8 mouse cellular contexts compared by ENCODE assay signal in the genomic region with DNA sequence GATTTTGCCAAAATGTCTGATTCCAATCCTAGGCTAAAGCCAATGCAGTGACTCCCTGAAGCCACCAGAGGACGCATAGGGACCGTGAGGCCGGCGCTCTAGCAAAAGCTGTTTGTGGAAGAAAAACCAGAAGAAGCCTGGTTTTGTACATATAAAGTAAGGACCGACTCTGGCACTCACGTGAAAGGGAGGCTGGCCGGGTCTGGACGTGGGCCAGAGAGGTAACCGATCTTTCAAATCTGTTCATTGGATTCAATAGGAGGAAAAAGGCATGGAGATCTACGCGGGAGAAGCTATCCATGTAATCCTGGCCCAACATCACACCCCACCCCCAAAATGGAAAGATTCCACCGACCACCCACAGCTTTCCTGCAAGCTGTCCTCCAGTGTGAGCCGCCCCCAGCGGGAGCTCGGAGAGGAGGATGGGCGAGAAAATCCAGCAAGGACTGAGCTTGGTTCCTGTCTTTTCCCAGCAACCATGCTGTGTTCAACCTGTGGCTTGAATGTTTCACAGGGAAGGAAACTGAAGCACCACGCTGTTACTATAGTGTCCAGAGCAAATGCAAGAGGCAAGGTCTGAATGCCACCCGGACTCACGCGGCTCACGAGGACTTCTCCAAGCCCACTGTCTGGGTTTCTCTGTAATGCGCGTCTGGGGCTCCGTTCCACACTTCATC. TPM values are rescaled to one million over a fixed set of nuclear protein-coding genes. Genes with fewer than 3 reads are reported as not detected.
DNase-seq lines count a peak whose midpoint lies in the region; ATAC-seq and TF ChIP-seq lines count a peak whose summit lies in the region.

No protein-coding gene starts in this region.

- no peak for TF ChIP-seq EP300 in lung, postnatal 0 days (IDR thresholded peaks at IDR 0.05)

- H3K4me3 ChIP-seq in forebrain, embryonic 15.5 days: peak overlapping the region; percentile 34
- H3K4me3 ChIP-seq in hindbrain, embryonic 12.5 days: peak overlapping the region; percentile 27
- H3K4me3 ChIP-seq in lung, postnatal 0 days (ENCODE audit: low read depth, low read length): peak overlapping the region; percentile 28

- DNase-seq in NIH3T3 (ENCODE audit: low read depth): peak; percentile 87
- DNase-seq in cerebellum, adult 11-12 months: peak; percentile 20
- DNase-seq in layer of hippocampus, postnatal 14 days (ENCODE audit: low spot score in 2 of 2): peak; percentile 89 to 93
- DNase-seq in lung, postnatal 0 days (ENCODE audit: low spot score): peak; percentile 80
- peak; percentile 25 for DNase-seq in retina, adult 2 months (ENCODE audit: low read depth, low spot score)
- DNase-seq in urinary bladder, postnatal 4 days (ENCODE audit: low spot score in 2 of 2): peak; percentile 49 to 67

- H3K36me3 ChIP-seq in forebrain, embryonic 15.5 days: no peaks in the 10 kb centered on the region
- H3K36me3 ChIP-seq in hindbrain, embryonic 12.5 days: no peaks in the 10 kb centered on the region
- H3K36me3 ChIP-seq in lung, postnatal 0 days (ENCODE audit: insufficient read depth, low read length): no peaks in the 10 kb centered on the region

- peak overlapping the region; percentile 37 for H3K9ac ChIP-seq in forebrain, embryonic 15.5 days (replicated peaks)
- H3K9ac ChIP-seq in hindbrain, embryonic 12.5 days: peak overlapping the region; percentile 47; the same call in 1 of the 2 replicates
- H3K9ac ChIP-seq in lung, postnatal 0 days (replicated peaks; ENCODE audit: low read depth): peak overlapping the region; percentile 19; the same call in 1 of the 2 replicates

- H3K9me3 ChIP-seq in forebrain, embryonic 15.5 days: no peaks in the 10 kb centered on the region
- no peaks in the 10 kb centered on the region for H3K9me3 ChIP-seq in hindbrain, embryonic 12.5 days (replicated peaks)
- H3K9me3 ChIP-seq in lung, postnatal 0 days (ENCODE audit: low read length): no peaks in the 10 kb centered on the region

- H3K4me2 ChIP-seq in forebrain, embryonic 15.5 days (replicated peaks): peak overlapping the region; percentile 58
- peak overlapping the region; percentile 61 for H3K4me2 ChIP-seq in hindbrain, embryonic 12.5 days (replicated peaks)
- peak overlapping the region; percentile 62 for H3K4me2 ChIP-seq in lung, postnatal 0 days (replicated peaks; ENCODE audit: low read depth, low read length)

- 6% methylated on average over 24 of the region's 24 CpGs for WGBS in forebrain, embryonic 15.5 days
- WGBS in hindbrain, embryonic 12.5 days: 9% methylated on average over 24 of the region's 24 CpGs
- 4% methylated on average over 24 of the region's 24 CpGs for WGBS in lung, postnatal 0 days

- TF ChIP-seq CTCF in lung, postnatal 0 days (IDR thresholded peaks at IDR 0.05): peak; percentile 100

- peaks cover 8% of the 10 kb centered on the region for H3K4me1 ChIP-seq in forebrain, embryonic 15.5 days
- peaks cover 5% of the 10 kb centered on the region for H3K4me1 ChIP-seq in hindbrain, embryonic 12.5 days
- no peaks in the 10 kb centered on the region for H3K4me1 ChIP-seq in lung, postnatal 0 days (ENCODE audit: insufficient read depth, low read depth, low read length)

- H3K27ac ChIP-seq in forebrain, embryonic 15.5 days (replicated peaks): 0 out of 2 replicates have a peak overlapping the region, but pooled peaks have one; percentile 31
- no peak overlapping the region for H3K27ac ChIP-seq in hindbrain, embryonic 12.5 days
- H3K27ac ChIP-seq in lung, postnatal 0 days (ENCODE audit: low read length): no peak overlapping the region

- peak; percentile 82 for ATAC-seq in forebrain, embryonic 15.5 days (replicated peaks)
- peak; percentile 58 for ATAC-seq in hindbrain, embryonic 12.5 days (ENCODE audit: low FRiP score)
- ATAC-seq in lung, postnatal 0 days: peak; percentile 40

- H3K27me3 ChIP-seq in forebrain, embryonic 15.5 days: no peaks in the 10 kb centered on the region
- H3K27me3 ChIP-seq in hindbrain, embryonic 12.5 days: 0 out of 2 replicates have a peak, but pooled peaks cover 3% of the 10 kb centered on the region
- H3K27me3 ChIP-seq in lung, postnatal 0 days (replicated peaks; ENCODE audit: insufficient read depth, low read length): no peaks in the 10 kb centered on the region

RNA-seq across cellular contexts. Expression of gene Slc22a8, which starts 12.6 kb away (rescaled TPM):
- polyA plus RNA-seq in forebrain, embryonic 15.5 days (2015; fragmentation: Nextera tagmentation; extraction: Ambion mirVana): 5.5 and 6.1 TPM in 2 replicates
- polyA plus RNA-seq in hindbrain, embryonic 12.5 days (2016; fragmentation: Nextera tagmentation; extraction: Ambion mirVana): 0.89 and 0.93 TPM in 2 replicates
- total RNA-seq in layer of hippocampus, postnatal 14 days (2021): 10 to 100 TPM; 17.9 to 18.8 TPM
- 0.20 and 0.56 TPM in 2 replicates for polyA plus RNA-seq in lung, postnatal 0 days (2015; fragmentation: Nextera tagmentation; extraction: Ambion mirVana)

RNA-seq across cellular contexts. Expression of gene Slc22a6, which starts 39.4 kb away (rescaled TPM):
- 6.6 and 7.8 TPM in 2 replicates for polyA plus RNA-seq in forebrain, embryonic 15.5 days (2015; fragmentation: Nextera tagmentation; extraction: Ambion mirVana)
- 3.3 and 3.7 TPM in 2 replicates for polyA plus RNA-seq in hindbrain, embryonic 12.5 days (2016; fragmentation: Nextera tagmentation; extraction: Ambion mirVana)
- total RNA-seq in layer of hippocampus, postnatal 14 days (2021): 1 to 10 TPM; 1.6 to 3.3 TPM
- not detected in 2 replicates for polyA plus RNA-seq in lung, postnatal 0 days (2015; fragmentation: Nextera tagmentation; extraction: Ambion mirVana)

Comparison
In these comparisons a context has a peak if more than half of its experiments do, and no peak if none do; other contexts are left out.
1. DNase-seq: peak in every context shown above with its lines; median percentile 91 in layer of hippocampus, postnatal 14 days; 87 in NIH3T3; 80 in lung, postnatal 0 days; 58 in urinary bladder, postnatal 4 days; 25 in retina, adult 2 months; 20 in cerebellum, adult 11-12 months.